Mouse (Mus musculus): Measurements from ENCODE around the gene Large2.

GRCm38 (mm10) chr2:92402591-92403326, 28.1 kb upstream of the Large2 start:
- no peak for TF ChIP-seq CTCF (IDR thresholded peaks at IDR 0.05; ENCODE audit: low read depth)
- no peak for TF ChIP-seq EP300 (IDR thresholded peaks at IDR 0.05; ENCODE audit: low read depth)

Measured in heart, postnatal 0 days (tissue).